Mouse (Mus musculus): ENCODE measurements around the gene Papola. TPM values are rescaled to one million over a fixed set of nuclear protein-coding genes. Genes with fewer than 3 reads are reported as not detected.

Gene Papola
- polyA plus RNA-seq (2012; rRNA removed), result 94.8 and 100 TPM in 2 replicates

GRCm38 (mm10) chr12:105784196-105784999, at the start of gene Papola:
Gene Papola, plus strand, starts transcription at chr12:105784694.
- DNase-seq (ENCODE audit: low spot score), result peak; percentile 82

GRCm38 (mm10) chr12:105735226-105735888, 49.1 kb upstream of the Papola start:
- no peak for DNase-seq (ENCODE audit: low spot score)

GRCm38 (mm10) chr12:105735889-105736251, 48.6 kb upstream of the Papola start:
- no peak for DNase-seq (ENCODE audit: low spot score)

GRCm38 (mm10) chr12:105738316-105739096, 46.0 kb upstream of the Papola start:
- DNase-seq (ENCODE audit: low spot score), result no peak

- no peak for DNase-seq (ENCODE audit: low spot score)
These were observed 44.8 kb upstream of the Papola start for GRCm38 (mm10) chr12:105739656-105740055.

- no peak for DNase-seq (ENCODE audit: low spot score)
These were observed 36.4 kb upstream of the Papola start for GRCm38 (mm10) chr12:105748114-105748513.

GRCm38 (mm10) chr12:105753813-105754212, 30.7 kb upstream of the Papola start:
- no peak for DNase-seq (ENCODE audit: low spot score)

- DNase-seq (ENCODE audit: low spot score), result no peak
These were observed 26.5 kb upstream of the Papola start for GRCm38 (mm10) chr12:105757816-105758497.

GRCm38 (mm10) chr12:105758911-105759310, 25.6 kb upstream of the Papola start:
- no peak for DNase-seq (ENCODE audit: low spot score)

GRCm38 (mm10) chr12:105759849-105760478, 24.5 kb upstream of the Papola start:
- no peak for DNase-seq (ENCODE audit: low spot score)

- no peak for DNase-seq (ENCODE audit: low spot score)
These were observed 23.3 kb upstream of the Papola start for GRCm38 (mm10) chr12:105761171-105761570.

GRCm38 (mm10) chr12:105761629-105762028, 22.9 kb upstream of the Papola start:
- no peak for DNase-seq (ENCODE audit: low spot score)

- DNase-seq (ENCODE audit: low spot score), result no peak
These were observed 14.8 kb upstream of the Papola start for GRCm38 (mm10) chr12:105769700-105770099.

- DNase-seq (ENCODE audit: low spot score), result no peak
These were observed 9.6 kb upstream of the Papola start for GRCm38 (mm10) chr12:105774871-105775270.

GRCm38 (mm10) chr12:105777651-105778050, 6.8 kb upstream of the Papola start:
- no peak for DNase-seq (ENCODE audit: low spot score)

- DNase-seq (ENCODE audit: low spot score), result no peak
These were observed 693 bp downstream of the Papola start for GRCm38 (mm10) chr12:105785000-105785774.

- no peak for DNase-seq (ENCODE audit: low spot score)
These were observed 1.6 kb downstream of the Papola start for GRCm38 (mm10) chr12:105786113-105786512.

- no peak for DNase-seq (ENCODE audit: low spot score)
These were observed 3.1 kb downstream of the Papola start for GRCm38 (mm10) chr12:105787626-105788025.

- no peak for DNase-seq (ENCODE audit: low spot score)
These were observed 5.4 kb downstream of the Papola start for GRCm38 (mm10) chr12:105789885-105790284.

GRCm38 (mm10) chr12:105794896-105795295, 10.4 kb downstream of the Papola start:
- DNase-seq (ENCODE audit: low spot score), result no peak

- DNase-seq (ENCODE audit: low spot score), result no peak
These were observed 13.5 kb downstream of the Papola start for GRCm38 (mm10) chr12:105798001-105798400.

All from urinary bladder, adult 2 months (tissue).